Mouse (Mus musculus): ENCODE measurements around the gene Tigd3.

- TF ChIP-seq CTCF (IDR thresholded peaks at IDR 0.05; ENCODE audit: low read depth) (no peak), EP300 (IDR thresholded peaks at IDR 0.05; ENCODE audit: low read depth) (no peak)
These were observed 22.3 kb downstream of the Tigd3 start for GRCm38 (mm10) chr19:5871683-5872082.
